Mouse (Mus musculus) G1E (cell line): Measurements from ENCODE around the gene Tomm34. TPM values are rescaled to one million over a fixed set of nuclear protein-coding genes. Genes with fewer than 3 reads are reported as not detected.

ENCODE experiments used
- ATAC-seq: 2 replicates; pipeline ENCODE4 v1.8.0; 2016; ENCODE audit warnings: mild to moderate bottlenecking; ENCODE audit not compliant: insufficient number of reproducible peaks, poor library complexity, low FRiP score, severe bottlenecking; ENCODE audit errors: extremely low read depth
- DNase-seq: peaks from one replicate; pipeline ENCODE4 v3.0.0; 2012; ENCODE audit warnings: low spot score
- H3K27me3 ChIP-seq: 2 replicates; pipeline ENCODE4 v1.6.1; 2012; ENCODE audit warnings: mild to moderate bottlenecking, low read length, inconsistent platforms; ENCODE audit not compliant: insufficient read depth
- H3K36me3 ChIP-seq: replicated peaks from 2 replicates; pipeline ENCODE3; 2012; ENCODE audit warnings: mild to moderate bottlenecking, inconsistent platforms
- H3K4me1 ChIP-seq: 2 replicates; pipeline ENCODE4 v1.6.1; 2012; ENCODE audit warnings: low read depth, low read length, inconsistent platforms, mixed read lengths; ENCODE audit not compliant: insufficient read depth
- H3K4me3 ChIP-seq: 2 replicates; pipeline ENCODE4 v1.5.1; 2012; ENCODE audit warnings: low read depth, mild to moderate bottlenecking, inconsistent platforms, low read length, moderate library complexity, mixed read lengths
- H3K9me3 ChIP-seq: replicated peaks from 2 replicates; pipeline ENCODE4 v1.6.1; 2012; ENCODE audit warnings: inconsistent platforms
- CTCF ChIP-seq: IDR thresholded peaks from 2 replicates; pipeline ENCODE4 v1.5.1; 2012; ENCODE audit warnings: low read depth, low read length, inconsistent platforms, mixed read lengths
- GATA1 ChIP-seq: IDR thresholded peaks from 2 replicates; pipeline ENCODE4 v1.6.1; 2012; ENCODE audit warnings: borderline replicate concordance, low read length, inconsistent platforms, mixed read lengths
- GATA2 ChIP-seq: IDR thresholded peaks from 2 replicates; pipeline ENCODE4 v1.6.1; 2012; ENCODE audit warnings: low read depth, low read length, inconsistent platforms, borderline replicate concordance
- POLR2AphosphoS5 ChIP-seq: IDR thresholded peaks from 2 replicates; pipeline ENCODE4 v1.6.1; 2012; ENCODE audit warnings: low read depth, low read length, inconsistent platforms; ENCODE audit not compliant: insufficient replicate concordance
- TAL1 ChIP-seq: conservative IDR thresholded peaks from 2 replicates; pipeline ENCODE4 v1.6.1; 2012; ENCODE audit warnings: low read depth, low read length, inconsistent platforms, mixed read lengths
- polyA plus RNA-seq: library from polyadenylated mRNA; stranded (reverse); fragments of >175 nt; gene quantifications from 2 replicates; pipeline ENCODE4 v1.2.3, GENCODE M21; 2012
- total RNA-seq, 2 experiments: library from RNA; stranded (forward) in 1 of 2; stranded (reverse) in 1 of 2; fragments of 200-1000 nt in 1 of 2; fragments of >200 nt in 1 of 2; fragmentation: Nextera tagmentation in 1 of 2; gene quantifications; 2 replicates each; pipeline ENCODE4 v1.2.3; 2014 to 2017

The Tomm34 gene
- total and polyA plus RNA-seq, 3 experiments = 48.2 to 63.0 (median 61.0) TPM

DNA sequence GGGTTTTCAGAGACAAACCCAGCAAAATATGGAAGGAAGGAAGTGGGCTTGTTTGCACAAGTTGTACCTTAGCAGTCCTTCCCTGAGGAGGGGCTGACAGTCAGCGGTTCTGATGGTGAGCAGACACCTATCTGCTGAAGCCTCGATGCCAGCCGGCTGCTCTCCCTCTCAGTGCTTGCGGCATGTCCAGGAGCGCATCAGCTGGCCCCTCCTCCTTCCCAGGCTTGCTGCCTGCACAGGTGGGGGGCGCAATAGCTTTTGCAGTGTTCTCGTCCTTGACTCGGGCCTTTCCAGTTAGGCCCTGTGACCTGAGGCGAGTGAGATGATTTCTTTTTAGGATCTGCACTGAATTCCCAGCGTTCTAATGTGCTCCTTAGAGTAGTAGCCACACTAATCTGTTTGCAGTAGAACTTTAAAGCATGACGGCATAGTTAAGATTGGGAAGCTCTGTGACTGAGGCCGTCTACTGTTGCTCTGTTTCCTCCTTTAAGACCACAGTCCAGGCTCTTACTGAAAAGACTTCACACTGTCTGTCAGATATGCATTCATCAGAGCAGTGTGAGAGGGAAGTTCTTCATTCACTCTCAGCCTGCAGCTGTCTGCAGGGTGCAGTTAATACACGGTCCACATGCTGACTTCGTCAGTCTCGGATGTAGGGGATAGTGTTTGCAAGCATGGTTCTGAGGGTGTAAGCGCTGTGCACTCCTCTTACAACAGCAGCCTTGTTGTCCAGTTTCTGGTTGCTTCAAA lies 36.3 kb upstream of the Tomm34 start:
- no peak for ATAC-seq
- TF ChIP-seq GATA1 = no peak
- TF ChIP-seq POLR2AphosphoS5 = no peak
- no peak for TF ChIP-seq TAL1
- TF ChIP-seq CTCF = no peak
- TF ChIP-seq GATA2 = no peak
- DNase-seq = no peak
- no peaks in the 10 kb centered on the region for H3K27me3 ChIP-seq
- no peaks in the 10 kb centered on the region for H3K9me3 ChIP-seq
- H3K4me1 ChIP-seq = no peaks in the 10 kb centered on the region; the same call in 1 of the 2 replicates
- H3K36me3 ChIP-seq = peaks cover 91% of the 10 kb centered on the region
- H3K4me3 ChIP-seq = no peak overlapping the region

GRCm38 (mm10) chr2:164106287-164107035 lies 35.5 kb upstream of the Tomm34 start:
- Histone ChIP-seq H3K4me1 (no peaks in the 10 kb centered on the region; the same call in 1 of the 2 replicates), H3K36me3 (peaks cover 91% of the 10 kb centered on the region), H3K4me3 (no peak overlapping the region), H3K27me3 (no peaks in the 10 kb centered on the region), H3K9me3 (no peaks in the 10 kb centered on the region)
- TF ChIP-seq TAL1 (no peak), GATA1 (no peak), POLR2AphosphoS5 (no peak), GATA2 (no peak), CTCF (no peak)
- ATAC-seq = no peak
- no peak for DNase-seq

GRCm38 (mm10) chr2:164103501-164103900 lies 32.5 kb upstream of the Tomm34 start:
- no peak for ATAC-seq
- no peaks in the 10 kb centered on the region for H3K9me3 ChIP-seq
- DNase-seq = peak; percentile 10
- H3K4me1 ChIP-seq = no peaks in the 10 kb centered on the region; the same call in 1 of the 2 replicates
- H3K36me3 ChIP-seq = peaks cover 97% of the 10 kb centered on the region
- no peak overlapping the region for H3K4me3 ChIP-seq
- TF ChIP-seq POLR2AphosphoS5 (no peak), CTCF (peak; percentile 14; the same call in 1 of the 2 replicates)
- no peaks in the 10 kb centered on the region for H3K27me3 ChIP-seq

- Histone ChIP-seq H3K9me3 (no peaks in the 10 kb centered on the region), H3K4me1 (no peaks in the 10 kb centered on the region; the same call in 1 of the 2 replicates), H3K27me3 (no peaks in the 10 kb centered on the region), H3K4me3 (no peak overlapping the region), H3K36me3 (peaks cover 99% of the 10 kb centered on the region)
- no peak for ATAC-seq
- TF ChIP-seq GATA1 (no peak), TAL1 (no peak)
- no peak for DNase-seq
Observed at GRCm38 (mm10) chr2:164102366-164102765, 31.4 kb upstream of the Tomm34 start.

GRCm38 (mm10) chr2:164101936-164102335 lies 31.0 kb upstream of the Tomm34 start:
- TF ChIP-seq CTCF (no peak), GATA1 (no peak), GATA2 (no peak), TAL1 (no peak), POLR2AphosphoS5 (no peak)
- H3K36me3 ChIP-seq = peaks cover 96% of the 10 kb centered on the region

GRCm38 (mm10) chr2:164098603-164099250 lies 27.8 kb upstream of the Tomm34 start:
- Histone ChIP-seq H3K36me3 (peaks cover 89% of the 10 kb centered on the region), H3K27me3 (no peaks in the 10 kb centered on the region), H3K4me3 (no peak overlapping the region), H3K9me3 (no peaks in the 10 kb centered on the region), H3K4me1 (no peaks in the 10 kb centered on the region)
- ATAC-seq (no peak), DNase-seq (no peak)
- TF ChIP-seq CTCF = no peak
- no peak for TF ChIP-seq TAL1
- TF ChIP-seq POLR2AphosphoS5 = no peak
- TF ChIP-seq GATA1 = no peak
- TF ChIP-seq GATA2 = no peak

More at GRCm38 (mm10) chr2:164101936-164102335, 31.0 kb upstream of the Tomm34 start:
- no peak overlapping the region for H3K4me3 ChIP-seq
- ATAC-seq (no peak), DNase-seq (no peak)
- no peaks in the 10 kb centered on the region for H3K4me1 ChIP-seq
- H3K9me3 ChIP-seq = no peaks in the 10 kb centered on the region
- no peaks in the 10 kb centered on the region for H3K27me3 ChIP-seq
